Mouse (Mus musculus) cerebellum, adult 8-10 months (tissue): Measurements from ENCODE around the gene Pfn3.

ENCODE experiments used
- DNase-seq: peaks from one replicate; pipeline ENCODE4 v3.0.0; 2022

Pfn3 gene

GRCm38 (mm10) chr13:55391626-55392029 lies 23.4 kb downstream of the Pfn3 start:
- DNase-seq = no peak

GRCm38 (mm10) chr13:55390644-55391043 lies 24.4 kb downstream of the Pfn3 start:
- DNase-seq = no peak

GRCm38 (mm10) chr13:55381790-55382189 lies 33.2 kb downstream of the Pfn3 start:
- no peak for DNase-seq

GRCm38 (mm10) chr13:55378907-55379580 lies 36.0 kb downstream of the Pfn3 start:
- no peak for DNase-seq

- DNase-seq = no peak
These were observed 39.2 kb downstream of the Pfn3 start for GRCm38 (mm10) chr13:55375877-55376276.

- no peak for DNase-seq
These were observed 40.7 kb downstream of the Pfn3 start for GRCm38 (mm10) chr13:55374206-55374924.

- no peak for DNase-seq
These were observed 43.3 kb downstream of the Pfn3 start for GRCm38 (mm10) chr13:55371740-55372139.

GRCm38 (mm10) chr13:55371007-55371681 lies 43.9 kb downstream of the Pfn3 start:
- DNase-seq = no peak

GRCm38 (mm10) chr13:55370234-55370633 lies 44.8 kb downstream of the Pfn3 start:
- DNase-seq = no peak

- no peak for DNase-seq
These were observed 45.4 kb downstream of the Pfn3 start, which contains the start of gene Rgs14 for GRCm38 (mm10) chr13:55369531-55370114. Gene Rgs14, plus strand, starts transcription at chr13:55369732.

GRCm38 (mm10) chr13:55368401-55368800 lies 46.6 kb downstream of the Pfn3 start:
- no peak for DNase-seq
